ENCODE assay signal across 8 mouse cellular contexts in genomic region chr17:52461709-52462141, GRCm38 (mm10).
DNase-seq lines count a peak whose midpoint lies in the region; ATAC-seq lines count a peak whose summit lies in the region.

No protein-coding gene starts in this region.

- H3K27me3 ChIP-seq in heart, embryonic 16.5 days (ENCODE audit: control insufficient read depth, insufficient read depth, low read length) = no peaks in the 10 kb centered on the region
- no peaks in the 10 kb centered on the region for H3K27me3 ChIP-seq in limb, embryonic 11.5 days (ENCODE audit: control insufficient read depth, insufficient read depth, low read length)

- H3K9ac ChIP-seq in heart, embryonic 16.5 days (ENCODE audit: low read length) = no peak overlapping the region
- H3K9ac ChIP-seq in limb, embryonic 11.5 days (ENCODE audit: low read length) = no peak overlapping the region

- peak; percentile 45 for ATAC-seq in heart, embryonic 16.5 days (replicated peaks; ENCODE audit: extremely low read depth, insufficient read depth, low FRiP score)
- no peak for ATAC-seq in limb, embryonic 11.5 days (ENCODE audit: insufficient number of reproducible peaks, low FRiP score, low TSS enrichment, low read depth)

- H3K4me1 ChIP-seq in heart, embryonic 16.5 days (ENCODE audit: control insufficient read depth, insufficient read depth, low read length) = no peaks in the 10 kb centered on the region
- H3K4me1 ChIP-seq in limb, embryonic 11.5 days (ENCODE audit: control insufficient read depth, insufficient read depth, low read length) = no peaks in the 10 kb centered on the region

- H3K4me3 ChIP-seq in heart, embryonic 16.5 days (ENCODE audit: low read length) = no peak overlapping the region
- H3K4me3 ChIP-seq in limb, embryonic 11.5 days (ENCODE audit: low read depth, low read length) = no peak overlapping the region

- no peaks in the 10 kb centered on the region for H3K9me3 ChIP-seq in heart, embryonic 16.5 days (replicated peaks; ENCODE audit: control insufficient read depth, low read length)
- no peaks in the 10 kb centered on the region for H3K9me3 ChIP-seq in limb, embryonic 11.5 days (ENCODE audit: control insufficient read depth, low read length)

- H3K27ac ChIP-seq in heart, embryonic 16.5 days (ENCODE audit: low read length) = no peak overlapping the region
- no peak overlapping the region for H3K27ac ChIP-seq in limb, embryonic 11.5 days (replicated peaks; ENCODE audit: low read depth, low read length)

- intact Hi-C loops in heart, postnatal 25 days (cut with DNase I) = no loop called here

- H3K36me3 ChIP-seq in heart, embryonic 16.5 days (ENCODE audit: control insufficient read depth, insufficient read depth) = no peaks in the 10 kb centered on the region
- H3K36me3 ChIP-seq in limb, embryonic 11.5 days (ENCODE audit: control insufficient read depth, insufficient read depth, low read length) = no peaks in the 10 kb centered on the region

- H3K4me2 ChIP-seq in heart, embryonic 16.5 days (ENCODE audit: low read depth, low read length) = no peak overlapping the region
- H3K4me2 ChIP-seq in limb, embryonic 11.5 days (ENCODE audit: low read depth, severe bottlenecking) = no peak overlapping the region

- WGBS in heart, embryonic 16.5 days = 32% methylated on average over 6 of the region's 6 CpGs
- 38% methylated on average over 6 of the region's 6 CpGs for WGBS in limb, embryonic 11.5 days

- no peak for DNase-seq in heart, postnatal 25 days (ENCODE audit: low spot score)
- peak; percentile 49 for DNase-seq in R1 (ENCODE audit: low read depth, low spot score)
- DNase-seq in embryo, embryonic 9.5 days (ENCODE audit: extremely low spot score) = peak; percentile 33
- DNase-seq in hindlimb bud, embryonic 11.5 days (ENCODE audit: extremely low spot score, low read depth, low spot score) = peak; percentile 30
- peak; percentile 48 for DNase-seq in limb, embryonic 11.5 days (ENCODE audit: low spot score)
- peak; percentile 83 for DNase-seq in retina, embryonic 14.5 days (ENCODE audit: low spot score)
- DNase-seq in spleen, adult 18-20 months = no peak

Comparison
In these comparisons a context has a peak if more than half of its experiments do, and no peak if none do; other contexts are left out.
1. DNase-seq: peak in R1 (single experiment), embryo, embryonic 9.5 days (single experiment), hindlimb bud, embryonic 11.5 days (single experiment), limb, embryonic 11.5 days (single experiment) and retina, embryonic 14.5 days (single experiment); none in heart, postnatal 25 days (single experiment) and spleen, adult 18-20 months (0 of 2).